Mouse (Mus musculus) gastrocnemius, postnatal 25 days (tissue): ENCODE data around the gene Mxra8. TPM values are rescaled to one million over a fixed set of nuclear protein-coding genes. Genes with fewer than 3 reads are reported as not detected.

Source experiments
- DNase-seq: peaks from one replicate; pipeline ENCODE4 v3.0.0; 2022
- long read RNA-seq, 2 experiments: library from polyadenylated mRNA; stranded (forward); transcript quantifications; one replicate each; pipeline ENCODE4 v2.0.0; 2021
- total RNA-seq, 2 experiments: library from RNA; stranded (reverse); gene quantifications; 1 replicate in 1 of 2; 2 replicates in 1 of 2; pipeline ENCODE4 v1.2.3; 2021

The Mxra8 gene
- 10 to 100 TPM; 37.5 to 37.6 TPM for total RNA-seq
- long read RNA-seq, experiment 1, partial matches to known transcripts: 1 of 13 reads
- long read RNA-seq, experiment 1, other reads (novel, unspliced or antisense): 12 of 13 reads
- long read RNA-seq, experiment 2, partial matches to known transcripts: 1 of 30 reads
- long read RNA-seq, experiment 2, other reads (novel, unspliced or antisense): 29 of 30 reads

GRCm38 (mm10) chr4:155839483-155839910 is at the start of gene Mxra8:
Mxra8 (plus strand) TSS chr4:155839680.
- DNase-seq: peak; percentile 96

GRCm38 (mm10) chr4:155790021-155790489 is 49.4 kb upstream of the Mxra8 start, which contains the start of gene Ankrd65:
Ankrd65 (plus strand) TSS chr4:155790439.
- DNase-seq: no peak

GRCm38 (mm10) chr4:155790650-155791161 is 48.8 kb upstream of the Mxra8 start:
- no peak for DNase-seq

- DNase-seq: no peak
These were observed 48.1 kb upstream of the Mxra8 start for GRCm38 (mm10) chr4:155791240-155791933.

GRCm38 (mm10) chr4:155793730-155794129 is 45.8 kb upstream of the Mxra8 start:
- no peak for DNase-seq

GRCm38 (mm10) chr4:155802075-155802474 is 37.4 kb upstream of the Mxra8 start:
- DNase-seq: no peak

- DNase-seq: no peak
These were observed 36.6 kb upstream of the Mxra8 start, which contains the start of gene Mrpl20 for GRCm38 (mm10) chr4:155802741-155803339. Mrpl20 (plus strand) TSS chr4:155802878.

GRCm38 (mm10) chr4:155803340-155804041 is 36.0 kb upstream of the Mxra8 start:
- peak; percentile 93 for DNase-seq

- no peak for DNase-seq
These were observed 31.6 kb upstream of the Mxra8 start for GRCm38 (mm10) chr4:155807841-155808240.

- peak; percentile 95 for DNase-seq
These were observed 27.4 kb upstream of the Mxra8 start, which contains the start of gene Ccnl2 for GRCm38 (mm10) chr4:155811929-155812664. Ccnl2 (plus strand) TSS chr4:155812489.

GRCm38 (mm10) chr4:155812665-155813181 is 26.8 kb upstream of the Mxra8 start:
- DNase-seq: no peak

- DNase-seq: no peak
These were observed 21.9 kb upstream of the Mxra8 start for GRCm38 (mm10) chr4:155817533-155817932.

- DNase-seq: no peak
These were observed 18.5 kb upstream of the Mxra8 start for GRCm38 (mm10) chr4:155821025-155821424.

- no peak for DNase-seq
These were observed 16.0 kb upstream of the Mxra8 start for GRCm38 (mm10) chr4:155823443-155823842.

- DNase-seq: no peak
These were observed 9.6 kb upstream of the Mxra8 start for GRCm38 (mm10) chr4:155829866-155830265.

- DNase-seq: no peak
These were observed 8.9 kb upstream of the Mxra8 start for GRCm38 (mm10) chr4:155830596-155830995.

- peak; percentile 94 for DNase-seq
These were observed 8.2 kb upstream of the Mxra8 start, which contains the start of gene Aurkaip1 for GRCm38 (mm10) chr4:155831205-155831766. Aurkaip1 (plus strand) TSS chr4:155831272.

- no peak for DNase-seq
These were observed 7.6 kb upstream of the Mxra8 start for GRCm38 (mm10) chr4:155831831-155832230.

GRCm38 (mm10) chr4:155832321-155832720 is 7.2 kb upstream of the Mxra8 start:
- no peak for DNase-seq

- no peak for DNase-seq
These were observed 6.2 kb upstream of the Mxra8 start for GRCm38 (mm10) chr4:155833234-155833633.

GRCm38 (mm10) chr4:155833836-155834235 is 5.6 kb upstream of the Mxra8 start:
- DNase-seq: peak; percentile 85
